Mouse (Mus musculus) cerebellum, adult 2 months (tissue): ENCODE results near the gene Eci3.

Experiments used
- CTCF ChIP-seq: fragments of 200-500 bp; IDR thresholded peaks from 2 replicates; pipeline ENCODE4 v1.5.1; 2011; ENCODE audit warnings: low read depth, mild to moderate bottlenecking, control low read depth, low read length, moderate library complexity, borderline replicate concordance; ENCODE audit not compliant: insufficient read depth
- POLR2A ChIP-seq: fragments of 200-500 bp; IDR thresholded peaks from 2 replicates; pipeline ENCODE4 v1.6.1; 2011; ENCODE audit warnings: low read length, control low read depth, borderline replicate concordance; ENCODE audit not compliant: insufficient read depth

DNA sequence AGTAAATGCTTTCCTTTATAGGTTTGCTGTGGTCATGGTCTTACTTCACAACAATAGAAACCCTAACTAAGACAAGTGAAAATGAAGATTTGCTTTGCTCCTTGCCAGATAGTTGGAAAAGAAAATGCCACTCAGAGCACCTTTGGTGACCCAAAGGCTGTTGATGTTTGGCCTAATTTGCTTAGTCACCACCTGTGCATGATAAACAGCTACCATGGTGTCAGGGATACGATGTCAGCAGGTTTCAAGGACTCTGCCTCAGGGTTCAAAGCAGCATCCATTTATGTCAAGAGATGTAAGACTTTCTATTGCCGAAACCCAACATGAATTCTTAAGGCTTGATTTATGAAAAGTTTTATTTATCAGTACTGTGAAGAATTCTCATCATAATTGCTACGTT lies 13.8 kb upstream of the Eci3 start:
- no peak for TF ChIP-seq CTCF
- TF ChIP-seq POLR2A = no peak
